Mouse (Mus musculus): ENCODE results near the gene Ncor2.

Gene Ncor2

GRCm38 (mm10) chr5:125168101-125168500 lies 10.9 kb downstream of the Ncor2 start:
- peak; percentile 96 for DNase-seq

- no peak for DNase-seq
Measured at GRCm38 (mm10) chr5:125167524-125167923, 11.5 kb downstream of the Ncor2 start.

GRCm38 (mm10) chr5:125165993-125166392 lies 13.0 kb downstream of the Ncor2 start:
- DNase-seq, result no peak

- DNase-seq, result peak; percentile 98
Measured at GRCm38 (mm10) chr5:125164465-125165167, 14.4 kb downstream of the Ncor2 start.

GRCm38 (mm10) chr5:125163441-125164050 lies 15.5 kb downstream of the Ncor2 start:
- DNase-seq, result no peak

- DNase-seq, result no peak
Measured at GRCm38 (mm10) chr5:125162461-125162860, 16.6 kb downstream of the Ncor2 start.

GRCm38 (mm10) chr5:125159804-125160405 lies 19.1 kb downstream of the Ncor2 start:
- no peak for DNase-seq

GRCm38 (mm10) chr5:125159293-125159692 lies 19.7 kb downstream of the Ncor2 start:
- DNase-seq, result peak; percentile 99

GRCm38 (mm10) chr5:125158232-125158961 lies 20.6 kb downstream of the Ncor2 start:
- peak; percentile 98 for DNase-seq

- no peak for DNase-seq
Measured at GRCm38 (mm10) chr5:125157375-125158033, 21.5 kb downstream of the Ncor2 start.

GRCm38 (mm10) chr5:125156418-125157205 lies 22.4 kb downstream of the Ncor2 start:
- DNase-seq, result peak; percentile 97

GRCm38 (mm10) chr5:125155451-125155850 lies 23.6 kb downstream of the Ncor2 start:
- no peak for DNase-seq

GRCm38 (mm10) chr5:125154989-125155388 lies 24.0 kb downstream of the Ncor2 start:
- peak; percentile 98 for DNase-seq

GRCm38 (mm10) chr5:125154178-125154577 lies 24.8 kb downstream of the Ncor2 start:
- DNase-seq, result no peak

GRCm38 (mm10) chr5:125153201-125153816 lies 25.7 kb downstream of the Ncor2 start:
- no peak for DNase-seq

- peak; percentile 97 for DNase-seq
Measured at GRCm38 (mm10) chr5:125151872-125152534, 27.0 kb downstream of the Ncor2 start.

- DNase-seq, result peak; percentile 96
Measured at GRCm38 (mm10) chr5:125150951-125151564, 28.0 kb downstream of the Ncor2 start.

- peak; percentile 97 for DNase-seq
Measured at GRCm38 (mm10) chr5:125149142-125149541, 29.9 kb downstream of the Ncor2 start.

GRCm38 (mm10) chr5:125148686-125149085 lies 30.3 kb downstream of the Ncor2 start:
- DNase-seq, result peak; percentile 99

GRCm38 (mm10) chr5:125148173-125148572 lies 30.8 kb downstream of the Ncor2 start:
- DNase-seq, result peak; percentile 95
